Mouse (Mus musculus) Patski (cell line): ENCODE results near the gene Ywhaq. TPM values are rescaled to one million over a fixed set of nuclear protein-coding genes. Genes with fewer than 3 reads are reported as not detected.

Experiments
- ATAC-seq: fragments of 100-300 bp; one replicate; pipeline ENCODE4 v1.8.0; 2021
- CTCF ChIA-PET: fragments of 350-600 bp; sonication (Branson Sonifier 250); formaldehyde crosslinking; loops from one replicate; lab custom pipeline; 2022; ENCODE audit warnings: inconsistent platforms; lab: Charles Lee
- POLR2A ChIA-PET: fragments of 350-600 bp; sonication (Branson Sonifier 250); formaldehyde crosslinking; loops from one replicate; lab custom pipeline; 2022; ENCODE audit warnings: antibody characterized with exemption, inconsistent platforms; lab: Charles Lee
- DNase-seq: peaks from one replicate; pipeline ENCODE4 v3.0.0-alpha.2; 2011; ENCODE audit warnings: low read depth, low spot score
- H3K27me3 ChIP-seq: fragments of 371-371 bp; one replicate; pipeline ENCODE4 v1.5.1; 2021
- CTCF ChIP-seq: fragments of 100-300 bp; IDR thresholded peaks from one replicate; pipeline ENCODE4 v1.5.1; 2021
- in situ Hi-C: fragments of 300-500 bp; cut with MboI; formaldehyde crosslinking; loops from 3 replicates; pipeline ENCODE4 v1.11.1; 2018; ENCODE audit warnings: low pct_unique_long_range_greater_than_20kb, mixed read lengths
- polyA plus RNA-seq: library from polyadenylated mRNA; unstranded; gene quantifications from one replicate; pipeline ENCODE4 v1.2.3, GENCODE M21; 2021

Gene Ywhaq
- 654 TPM for polyA plus RNA-seq

DNA sequence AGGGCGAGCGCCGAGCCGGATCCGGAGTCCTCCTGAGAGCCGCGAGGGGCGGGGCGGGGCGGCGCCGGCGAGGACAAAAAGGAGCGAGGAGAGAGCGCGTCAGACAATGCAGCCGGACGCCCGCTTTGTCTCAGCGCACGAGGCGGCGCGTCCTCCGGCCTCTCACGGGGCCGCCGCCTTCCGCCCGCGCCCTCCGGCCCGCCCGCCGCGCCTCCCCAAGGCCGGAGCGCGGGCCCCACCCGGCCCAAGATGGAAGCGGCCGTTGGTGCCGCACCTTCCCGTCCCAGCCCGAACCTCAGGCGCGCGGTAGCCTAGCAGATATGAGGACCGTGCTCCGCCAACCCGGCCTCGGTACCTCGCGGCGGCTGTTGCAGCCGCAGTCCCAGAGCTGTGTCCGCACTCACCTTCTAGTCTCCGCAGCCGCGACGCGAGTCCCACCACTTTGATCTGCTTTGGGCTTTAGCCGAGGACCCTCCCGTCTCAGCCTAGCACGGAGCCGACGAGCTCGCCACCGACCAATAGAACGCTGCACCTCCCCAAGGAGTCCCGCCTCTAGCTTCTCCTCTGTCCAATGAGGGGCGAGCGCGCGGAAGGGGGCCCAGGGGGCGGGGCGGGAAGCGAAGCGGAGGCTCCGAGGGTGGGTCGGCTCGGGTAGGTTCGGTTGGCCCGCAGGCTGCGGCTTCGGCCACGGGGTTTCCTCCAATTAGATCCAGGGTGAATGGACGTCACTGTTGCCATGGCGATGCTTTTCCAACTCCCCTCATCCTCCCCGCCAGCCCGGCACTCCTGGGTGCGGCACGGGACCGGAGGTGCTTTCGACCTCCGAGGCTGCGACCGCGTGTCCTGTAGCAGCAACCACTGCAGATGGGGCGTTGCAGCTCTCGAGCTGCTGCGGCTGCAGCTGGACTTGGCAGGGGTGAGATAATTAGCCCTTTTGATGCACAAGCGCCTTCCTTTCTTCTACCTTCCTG is at the start of gene Ywhaq:
TSS of gene Ywhaq (minus strand) at position 538 of the 971 bp plus-strand sequence.
- TF ChIP-seq CTCF, result no peak
- CTCF ChIA-PET, result interaction anchor here (0.9 kb wide), 1 partner anchor 9 kb away, joined by 4 read pairs; no protein-coding TSS in a partner anchor
- ATAC-seq (peak; percentile 98), DNase-seq (peak; percentile 86)
- in situ Hi-C loops, result loop anchor here (5.0 kb wide), 1 partner anchor 45 kb away; no protein-coding TSS in a partner anchor
- H3K27me3 ChIP-seq, result no peaks in the 10 kb centered on the region
- POLR2A ChIA-PET, result interaction anchor here (0.8 kb wide), 1 partner anchor 24 kb away, joined by 3 read pairs; no protein-coding TSS in a partner anchor

DNA sequence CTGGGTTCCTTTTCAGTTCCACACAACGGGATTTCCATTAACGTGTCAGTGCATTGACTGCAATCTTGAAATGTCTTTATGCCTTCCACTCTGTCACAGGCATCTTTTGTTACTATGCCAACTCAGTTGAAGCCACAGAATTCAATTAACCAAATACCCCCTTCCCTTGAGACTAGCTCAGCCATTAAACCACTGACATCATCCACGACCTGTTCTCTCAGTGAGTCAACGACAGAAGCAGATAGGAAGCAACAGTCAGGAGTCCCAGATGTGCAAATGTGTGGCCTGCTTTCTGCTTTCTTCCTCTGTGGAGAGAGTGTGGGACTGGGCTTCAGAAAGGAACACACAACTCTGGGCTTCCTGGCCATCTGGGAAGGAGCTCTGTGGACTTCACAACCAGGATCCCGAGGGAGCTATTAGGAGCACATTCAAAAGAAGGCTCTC is 46.0 kb upstream of the Ywhaq start:
- H3K27me3 ChIP-seq, result no peaks in the 10 kb centered on the region
- CTCF ChIA-PET, result interaction anchor here (0.6 kb wide), 1 partner anchor 77 kb away, joined by 3 read pairs; no protein-coding TSS in a partner anchor
- TF ChIP-seq CTCF, result no peak
- peak; percentile 57 for DNase-seq
- peak; percentile 88 for ATAC-seq
- in situ Hi-C loops, result loop anchor here (5.0 kb wide), 1 partner anchor 46 kb away; the partner anchor contains the start of gene Ywhaq
- POLR2A ChIA-PET, result interaction anchor here (0.5 kb wide), 1 partner anchor 44 kb away, joined by 4 read pairs; no protein-coding TSS in a partner anchor

DNA sequence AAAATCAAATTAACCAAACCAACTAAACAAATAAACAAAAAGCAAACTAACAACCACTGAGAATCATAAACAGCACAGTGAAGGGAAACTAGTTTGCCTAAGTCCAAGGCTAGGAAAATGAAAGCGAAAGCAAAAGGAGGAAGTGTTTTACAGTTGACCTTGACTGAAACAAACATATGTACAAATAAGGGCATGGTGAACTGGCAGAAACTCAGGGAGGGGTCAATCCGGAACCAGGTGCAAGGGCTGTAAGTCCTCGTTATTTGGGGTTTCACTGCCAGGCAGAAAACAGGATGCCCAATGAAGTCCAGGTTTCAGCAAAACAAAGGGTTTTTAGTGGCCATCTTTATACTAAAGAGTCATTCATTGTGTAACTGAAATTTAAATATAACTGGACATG is 45.2 kb upstream of the Ywhaq start:
- in situ Hi-C loops, result loop anchor here (5.0 kb wide), 1 partner anchor 45 kb away; the partner anchor contains the start of gene Ywhaq
- H3K27me3 ChIP-seq, result no peaks in the 10 kb centered on the region
- TF ChIP-seq CTCF, result no peak
- DNase-seq, result no peak
- POLR2A ChIA-PET, result interaction anchor here (0.5 kb wide), 1 partner anchor 43 kb away, joined by 4 read pairs; no protein-coding TSS in a partner anchor
- CTCF ChIA-PET, result no interaction called here
- no peak for ATAC-seq

DNA sequence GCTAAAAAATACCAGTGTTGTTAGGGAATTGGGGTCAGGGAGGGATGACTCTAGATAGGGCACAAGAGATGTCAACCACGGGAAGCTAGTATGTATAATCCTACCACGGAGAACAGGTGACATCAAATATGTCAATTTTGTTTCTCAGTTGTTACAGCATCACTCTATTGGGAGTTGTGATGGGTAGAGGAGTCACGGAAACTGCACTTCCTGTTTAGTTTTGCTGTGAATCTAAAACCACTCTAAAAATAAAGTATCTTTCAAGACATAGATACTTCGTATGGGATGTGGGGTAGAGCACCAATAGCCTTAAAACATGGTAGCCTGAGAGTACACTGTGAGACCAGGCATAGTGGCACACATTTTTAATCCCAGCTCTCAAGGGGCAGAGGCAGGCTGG is 42.2 kb upstream of the Ywhaq start:
- TF ChIP-seq CTCF, result no peak
- DNase-seq (no peak), ATAC-seq (no peak)
- ChIA-PET POLR2A (no interaction called here), CTCF (interaction anchor here (1.6 kb wide), 1 partner anchor 33 kb away, joined by 3 read pairs; no protein-coding TSS in a partner anchor)
- in situ Hi-C loops, result loop anchor here (5.0 kb wide), 1 partner anchor 42 kb away; the partner anchor contains the start of gene Ywhaq
- H3K27me3 ChIP-seq, result no peaks in the 10 kb centered on the region

DNA sequence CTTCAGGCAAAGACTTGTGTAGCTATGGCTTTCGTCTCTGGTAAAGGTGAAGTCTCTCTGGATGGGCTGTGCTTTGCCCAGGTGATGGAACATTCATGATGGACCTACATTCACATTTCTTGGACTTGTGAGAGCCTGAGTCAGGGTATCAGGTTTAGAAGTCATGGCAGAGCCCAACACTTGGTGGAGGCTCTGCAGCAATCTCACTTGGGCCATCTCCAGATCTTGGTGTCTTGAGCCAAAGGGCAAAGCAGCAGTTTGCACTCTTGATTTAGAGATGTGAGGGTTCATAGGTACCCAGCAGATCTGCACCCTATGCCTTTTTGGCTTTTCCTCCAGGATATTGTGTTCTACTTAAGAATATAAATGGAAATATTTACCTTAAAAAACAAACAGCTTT is 38.6 kb upstream of the Ywhaq start:
- POLR2A ChIA-PET, result no interaction called here
- no peaks in the 10 kb centered on the region for H3K27me3 ChIP-seq
- TF ChIP-seq CTCF, result no peak
- ATAC-seq (no peak), DNase-seq (no peak)
- in situ Hi-C loops, result no loop called here
- CTCF ChIA-PET, result interaction anchor here (1.2 kb wide), 1 partner anchor 19 kb away, joined by 4 read pairs; no protein-coding TSS in a partner anchor

DNA sequence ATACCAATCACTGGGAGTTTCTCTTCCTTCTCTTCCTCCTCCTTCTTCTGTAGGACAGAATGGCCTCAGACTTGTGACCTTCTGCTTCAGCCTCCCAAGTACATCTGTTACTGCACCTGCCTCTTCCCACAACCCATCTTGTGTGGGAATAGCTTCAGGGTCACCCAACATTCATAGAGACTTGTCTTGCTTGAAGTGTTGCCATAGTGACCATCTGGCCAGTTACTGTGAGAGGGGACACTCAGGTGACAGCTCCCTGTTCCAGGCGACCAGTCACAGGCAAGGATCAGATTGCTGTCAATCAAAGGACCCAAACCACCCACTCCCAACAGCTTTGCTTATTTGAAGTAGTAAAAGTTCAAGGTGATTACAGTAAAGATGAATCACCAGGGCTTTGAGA is 34.3 kb upstream of the Ywhaq start:
- ChIA-PET POLR2A (interaction anchor here (1.2 kb wide), 1 partner anchor 9 kb away, joined by 3 read pairs; no protein-coding TSS in a partner anchor), CTCF (no interaction called here)
- no peak for ATAC-seq
- in situ Hi-C loops, result no loop called here
- TF ChIP-seq CTCF, result no peak
- no peak for DNase-seq
- no peaks in the 10 kb centered on the region for H3K27me3 ChIP-seq

DNA sequence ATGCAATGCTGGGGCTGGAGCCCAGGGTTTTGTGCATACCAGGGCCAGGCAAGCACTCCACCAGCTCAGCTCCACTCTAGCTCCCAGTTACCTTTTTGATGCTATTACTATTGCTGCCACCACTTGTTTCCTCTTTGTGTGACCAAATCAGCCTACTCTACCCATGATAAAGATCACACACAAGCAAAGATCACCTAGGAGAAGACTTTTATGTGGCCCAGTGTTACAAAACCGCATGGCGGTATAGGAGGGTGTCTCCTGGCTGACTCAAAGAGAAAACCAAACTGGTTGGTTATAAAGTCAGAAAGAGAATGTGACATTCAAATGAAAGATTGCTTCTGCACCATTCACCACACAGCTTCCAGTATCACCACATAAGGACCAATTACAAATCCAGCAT is 33.9 kb upstream of the Ywhaq start:
- no peak for DNase-seq
- CTCF ChIA-PET, result no interaction called here
- H3K27me3 ChIP-seq, result no peaks in the 10 kb centered on the region
- POLR2A ChIA-PET, result interaction anchor here (1.2 kb wide), 1 partner anchor 8 kb away, joined by 3 read pairs; no protein-coding TSS in a partner anchor
- no peak for TF ChIP-seq CTCF
- in situ Hi-C loops, result no loop called here
- ATAC-seq, result no peak

DNA sequence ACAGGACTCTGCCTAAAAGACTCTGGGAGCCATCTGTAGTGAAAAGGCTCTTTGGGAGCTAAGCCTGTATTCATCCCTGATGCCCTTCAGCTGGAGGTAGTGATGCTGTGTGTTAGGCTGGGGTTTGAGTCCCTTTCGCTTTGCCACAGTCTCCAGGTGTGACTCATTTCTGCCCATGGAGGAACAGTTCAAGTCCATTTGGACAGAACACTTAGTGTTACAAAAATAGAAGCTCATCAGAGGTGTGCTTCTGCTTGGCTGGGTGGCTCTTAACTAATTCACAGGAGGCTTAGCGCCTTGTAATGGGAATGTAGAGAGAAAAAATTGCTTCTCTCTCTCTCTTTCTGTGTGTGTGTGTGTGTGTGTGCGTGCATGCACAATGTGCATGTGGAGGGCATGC is 26.3 kb upstream of the Ywhaq start:
- in situ Hi-C loops, result no loop called here
- CTCF ChIA-PET, result no interaction called here
- POLR2A ChIA-PET, result interaction anchor here (1.4 kb wide), 1 partner anchor 8 kb away, joined by 3 read pairs; no protein-coding TSS in a partner anchor

DNA sequence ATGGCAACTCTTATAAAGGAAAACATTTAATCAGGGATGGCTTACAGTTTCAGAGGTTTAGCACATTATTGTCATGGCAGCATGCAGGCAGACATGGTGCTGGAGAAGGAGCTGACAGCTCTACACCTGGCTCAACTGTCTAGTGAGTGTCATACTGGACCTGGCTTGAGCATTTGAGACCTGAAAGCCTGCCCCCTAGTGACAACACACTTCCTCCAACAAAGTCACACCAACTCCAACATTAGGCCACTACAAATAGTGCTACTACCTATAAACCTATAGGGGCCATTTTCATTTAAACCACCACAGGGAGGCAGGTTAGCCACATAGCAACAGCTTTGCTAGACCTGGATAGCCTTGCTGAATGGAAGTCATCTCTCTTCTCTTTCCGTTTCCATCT is 24.4 kb upstream of the Ywhaq start:
- in situ Hi-C loops, result no loop called here
- TF ChIP-seq CTCF, result peak; percentile 41
- ATAC-seq (no peak), DNase-seq (no peak)
- POLR2A ChIA-PET, result no interaction called here
- no peaks in the 10 kb centered on the region for H3K27me3 ChIP-seq
- CTCF ChIA-PET, result no interaction called here

More for the DNA sequence above, 26.3 kb upstream of the Ywhaq start:
- H3K27me3 ChIP-seq, result no peaks in the 10 kb centered on the region
- TF ChIP-seq CTCF, result no peak
- no peak for ATAC-seq
- DNase-seq, result no peak

DNA sequence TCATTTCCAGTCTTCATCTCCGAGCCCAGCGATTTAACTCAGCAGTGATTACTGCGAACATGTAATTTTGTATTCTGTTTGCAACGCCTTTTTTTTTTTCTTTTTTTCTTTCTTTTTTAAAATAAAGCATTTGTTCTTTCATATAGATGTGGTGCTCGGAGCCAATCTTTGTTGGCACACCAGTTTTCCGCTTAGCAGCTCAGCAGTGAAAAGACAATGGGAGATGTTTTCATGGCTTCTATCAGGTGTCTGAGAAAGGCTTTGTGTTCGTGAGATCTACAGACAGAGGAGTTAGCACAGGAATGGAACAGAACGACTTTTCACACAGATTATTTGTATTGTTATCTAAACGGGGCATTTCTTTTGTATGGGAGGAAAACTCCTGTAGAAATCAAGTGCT is 22.0 kb upstream of the Ywhaq start:
- ATAC-seq (no peak), DNase-seq (no peak)
- ChIA-PET CTCF (interaction anchor here (1.5 to 2.0 kb wide), 2 partner anchors 10 to 12 kb away, joined by 3 to 5 read pairs; no protein-coding TSS in a partner anchor), POLR2A (interaction anchor here (1.0 kb wide), 1 partner anchor 12 kb away, joined by 3 read pairs; no protein-coding TSS in a partner anchor)
- H3K27me3 ChIP-seq, result no peaks in the 10 kb centered on the region
- in situ Hi-C loops, result no loop called here
- TF ChIP-seq CTCF, result no peak
